Comparison of ENCODE assay signal across 8 mouse cellular contexts in the genomic region with DNA sequence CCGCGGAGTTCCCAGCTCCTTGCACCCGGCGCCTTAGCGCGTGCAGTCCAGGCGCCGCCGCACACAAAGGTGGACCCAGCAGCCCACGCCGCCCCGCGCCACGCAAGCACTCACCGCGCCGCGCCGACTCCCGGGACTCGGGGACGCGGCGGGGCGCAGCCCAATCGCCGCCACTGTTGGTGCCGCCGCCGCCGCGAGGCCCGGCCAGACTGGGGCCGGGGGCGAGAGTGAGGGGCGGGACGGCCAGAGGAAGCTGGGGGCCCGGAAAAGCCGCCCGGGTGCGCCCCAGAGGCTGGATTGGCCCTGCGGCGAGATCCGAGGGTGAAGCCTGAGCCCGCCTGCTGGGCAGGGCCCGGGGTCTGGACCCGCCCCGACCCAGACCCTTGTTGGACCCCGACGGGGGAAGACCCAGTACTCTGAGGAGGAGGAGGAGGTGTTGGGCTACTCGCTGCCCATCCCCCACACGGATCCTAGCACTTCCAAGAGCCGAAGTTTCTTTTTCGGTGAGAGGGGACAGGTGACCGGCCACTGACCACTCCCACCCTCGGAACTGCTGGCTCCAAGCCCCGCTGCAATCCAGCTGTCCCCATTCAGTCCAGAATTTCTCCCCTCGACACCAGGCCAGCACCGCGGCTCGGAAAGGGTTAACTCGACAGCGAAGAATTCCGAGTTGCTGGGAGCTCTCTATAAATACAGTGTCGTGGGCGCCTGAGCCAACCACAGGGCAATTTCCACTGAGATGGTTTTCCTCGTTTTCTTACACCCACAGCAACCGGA. TPM values are rescaled to one million over a fixed set of nuclear protein-coding genes. Genes with fewer than 3 reads are reported as not detected.
A peak's percentile ranks its signal among the peaks of the same experiment; 100 is the strongest.
DNase-seq lines count a peak whose midpoint lies in the region; ATAC-seq and TF ChIP-seq lines count a peak whose summit lies in the region.

A gene (minus strand): TSS at position 530 of the 777 bp plus-strand sequence.

- in situ Hi-C loops in ES-E14 (cut with MboI; ENCODE audit: low sequenced_read_pairs in 2 of 2, unreplicated experiment in 2 of 2): no loop called here

- TF ChIP-seq POLR2A in brain, embryonic 14.5 days (IDR thresholded peaks at IDR 0.05; ENCODE audit: borderline replicate concordance, extremely low read depth, insufficient read depth, insufficient read length, poor library complexity, severe bottlenecking): peak; percentile 60; the same call in 1 of the 2 replicates

- peak within 1 kb of the TSS; percentile 84 for H3K9ac ChIP-seq in ES-E14 (ENCODE audit: insufficient read depth, low read depth, low read length, poor library complexity, severe bottlenecking)
- peak within 1 kb of the TSS; percentile 97 for H3K9ac ChIP-seq in forebrain, embryonic 12.5 days
- H3K9ac ChIP-seq in heart, embryonic 15.5 days: peak within 1 kb of the TSS; percentile 87
- peak within 1 kb of the TSS; percentile 57 for H3K9ac ChIP-seq in liver, embryonic 16.5 days (ENCODE audit: low read depth, low read length)

- no peak for TF ChIP-seq CTCF in brain, embryonic 14.5 days (IDR thresholded peaks at IDR 0.05; ENCODE audit: borderline replicate concordance, extremely low read depth, insufficient read depth, insufficient read length)

- no peaks in the 10 kb centered on the region for H3K9me3 ChIP-seq in ES-E14 (ENCODE audit: control insufficient read depth, insufficient read depth, low read depth, low read length)
- H3K9me3 ChIP-seq in forebrain, embryonic 12.5 days: no peaks in the 10 kb centered on the region
- no peaks in the 10 kb centered on the region for H3K9me3 ChIP-seq in heart, embryonic 15.5 days (replicated peaks)
- H3K9me3 ChIP-seq in liver, embryonic 16.5 days (replicated peaks; ENCODE audit: control insufficient read depth, low read length): no peaks in the 10 kb centered on the region

- H3K27me3 ChIP-seq in forebrain, embryonic 12.5 days: no peaks in the 10 kb centered on the region
- no peaks in the 10 kb centered on the region for H3K27me3 ChIP-seq in heart, embryonic 15.5 days
- H3K27me3 ChIP-seq in liver, embryonic 16.5 days (ENCODE audit: control insufficient read depth, insufficient read depth, low read depth, low read length): peaks cover 37% of the 10 kb centered on the region

- no peak within 1 kb of the TSS for H3K27ac ChIP-seq in ES-E14 (ENCODE audit: insufficient read depth, low read depth, low read length, poor library complexity, severe bottlenecking)
- H3K27ac ChIP-seq in forebrain, embryonic 12.5 days: peak within 1 kb of the TSS; percentile 94
- peak within 1 kb of the TSS; percentile 97 for H3K27ac ChIP-seq in heart, embryonic 15.5 days
- no peak within 1 kb of the TSS for H3K27ac ChIP-seq in liver, embryonic 16.5 days (ENCODE audit: low read length)

- peak within 1 kb of the TSS; percentile 76 to 86 for H3K4me3 ChIP-seq in ES-E14 (ENCODE audit: insufficient read depth in 1 of 2, low read depth in 1 of 2, low read length in 2 of 2, poor library complexity in 1 of 2, severe bottlenecking in 1 of 2)
- H3K4me3 ChIP-seq in forebrain, embryonic 12.5 days (replicated peaks): peak within 1 kb of the TSS; percentile 90
- H3K4me3 ChIP-seq in heart, embryonic 15.5 days: peak within 1 kb of the TSS; percentile 91
- H3K4me3 ChIP-seq in liver, embryonic 16.5 days (ENCODE audit: low read depth, low read length): peak within 1 kb of the TSS; percentile 61

- peaks cover 3% of the 10 kb centered on the region; the same call in 1 of the 2 replicates for H3K36me3 ChIP-seq in ES-E14 (ENCODE audit: control insufficient read depth, insufficient read depth, low read length, poor library complexity, severe bottlenecking)
- H3K36me3 ChIP-seq in forebrain, embryonic 12.5 days (replicated peaks): no peaks in the 10 kb centered on the region
- H3K36me3 ChIP-seq in heart, embryonic 15.5 days: no peaks in the 10 kb centered on the region
- H3K36me3 ChIP-seq in liver, embryonic 16.5 days (ENCODE audit: control insufficient read depth, insufficient read depth): no peaks in the 10 kb centered on the region

- ATAC-seq in forebrain, embryonic 12.5 days (ENCODE audit: low FRiP score): peak; percentile 75
- peak; percentile 65 for ATAC-seq in heart, embryonic 15.5 days (replicated peaks; ENCODE audit: insufficient number of reproducible peaks, insufficient read depth, low FRiP score, low read depth)
- peak; percentile 19; the same call in 1 of the 2 replicates for ATAC-seq in liver, embryonic 16.5 days (ENCODE audit: low read depth)

- H3K4me2 ChIP-seq in forebrain, embryonic 12.5 days: peak within 1 kb of the TSS; percentile 83
- peak within 1 kb of the TSS; percentile 85 for H3K4me2 ChIP-seq in heart, embryonic 15.5 days
- peak within 1 kb of the TSS; percentile 69 for H3K4me2 ChIP-seq in liver, embryonic 16.5 days (ENCODE audit: low read depth, low read length)

- DNase-seq in ES-E14 (ENCODE audit: low read depth, low spot score): no peak
- peak; percentile 91 for DNase-seq in brain, embryonic 14.5 days (ENCODE audit: low read depth)
- peak; percentile 81 to 87 for DNase-seq in kidney, postnatal 4 days
- DNase-seq in ovary, postnatal 14 days (ENCODE audit: low spot score): peak; percentile 58
- DNase-seq in spleen, postnatal 14 days (ENCODE audit: low spot score in 2 of 2): no peak

- H3K4me1 ChIP-seq in ES-E14 (ENCODE audit: control insufficient read depth in 2 of 2, insufficient read depth in 2 of 2, low read length in 2 of 2, poor library complexity in 1 of 2): peaks cover 9 to 16% of the 10 kb centered on the region in 2 experiments
- H3K4me1 ChIP-seq in forebrain, embryonic 12.5 days: peaks cover 21% of the 10 kb centered on the region
- peaks cover 55% of the 10 kb centered on the region for H3K4me1 ChIP-seq in heart, embryonic 15.5 days (replicated peaks)
- peaks cover 8% of the 10 kb centered on the region for H3K4me1 ChIP-seq in liver, embryonic 16.5 days (ENCODE audit: control insufficient read depth, low read depth, low read length)

- under 1% methylated on average over 65 of the region's 68 CpGs for WGBS in forebrain, embryonic 12.5 days
- WGBS in heart, embryonic 15.5 days: under 1% methylated on average over 66 of the region's 68 CpGs
- under 1% methylated on average over 67 of the region's 68 CpGs for WGBS in liver, embryonic 16.5 days (ENCODE audit: insufficient replicate concordance)

TF ChIP-seq in ES-E14, 5 proteins besides CTCF, POLR2A, EP300 and RAD21:
- TF ChIP-seq CHD2 (IDR thresholded peaks at IDR 0.05; ENCODE audit: low read depth, low read length): 0 out of 2 replicates have a peak, but pooled peaks have one; percentile 22
- no peak for TF ChIP-seq MAFK (IDR thresholded peaks at IDR 0.05; ENCODE audit: insufficient read depth, low read depth, low read length)
TF ChIP-seq in ES-E14: peak in this region for 1.

RNA-seq across cellular contexts. Expression of the gene that starts here (rescaled TPM):
- 23.4 and 41.8 TPM in 2 replicates for total RNA-seq in ES-E14 (2012; rRNA removed)
- polyA plus RNA-seq in brain, embryonic 14.5 days (2012; rRNA removed): 34.6 and 47.1 TPM in 2 replicates
- polyA plus RNA-seq in forebrain, embryonic 12.5 days (2016; fragmentation: Nextera tagmentation; extraction: Ambion mirVana): 32.2 and 35.9 TPM in 2 replicates
- 22.0 and 32.6 TPM in 2 replicates for polyA plus RNA-seq in heart, embryonic 15.5 days (2015; fragmentation: Nextera tagmentation; extraction: Ambion mirVana)
- polyA plus RNA-seq in liver, embryonic 16.5 days (2015; fragmentation: Nextera tagmentation; extraction: Ambion mirVana): 1.4 and 1.6 TPM in 2 replicates

Comparison
In these comparisons a context has a peak if more than half of its experiments do, and no peak if none do; other contexts are left out.
1. DNase-seq: peak in brain, embryonic 14.5 days (single experiment), kidney, postnatal 4 days (2 of 2) and ovary, postnatal 14 days (single experiment); none in ES-E14 (single experiment) and spleen, postnatal 14 days (0 of 2).
2. H3K27ac ChIP-seq: peak in forebrain, embryonic 12.5 days (single experiment) and heart, embryonic 15.5 days (single experiment); none in ES-E14 (single experiment) and liver, embryonic 16.5 days (single experiment).
3. ATAC-seq: peak in every context shown above with its lines; median percentile 75 in forebrain, embryonic 12.5 days; 65 in heart, embryonic 15.5 days; 19 in liver, embryonic 16.5 days.
4. Peak in every context shown above with its lines, with median percentiles within 50 percentile points of each other: H3K4me3 ChIP-seq, H3K9ac ChIP-seq and H3K4me2 ChIP-seq.